Mouse (Mus musculus): ENCODE results near the gene Nck2. TPM values are rescaled to one million over a fixed set of nuclear protein-coding genes. Genes with fewer than 3 reads are reported as not detected.

Nck2 gene
- total and polyA plus RNA-seq, 3 experiments, result 11.7 to 15.3 (median 11.9) TPM

DNA sequence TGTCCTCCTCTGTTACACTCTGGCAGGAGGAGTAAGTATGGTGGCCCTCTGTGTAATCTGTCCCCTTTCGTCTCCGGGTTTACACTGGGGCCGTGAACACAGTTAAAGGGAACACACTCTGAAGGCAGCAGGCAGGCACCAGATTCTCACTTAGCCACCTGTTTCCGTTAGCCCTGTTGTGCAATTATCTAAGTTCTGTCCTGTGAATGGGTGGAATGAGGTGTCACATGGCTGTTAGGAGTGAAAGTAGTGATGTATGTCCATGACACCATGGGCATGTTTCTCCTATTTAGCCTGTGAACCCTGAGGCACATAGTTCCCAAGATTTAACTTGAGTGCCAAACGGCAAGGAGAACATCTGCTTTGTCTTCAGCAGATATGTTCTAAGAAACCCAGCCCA is 55.7 kb downstream of the Nck2 start:
- Histone ChIP-seq H3K4me1 (ENCODE audit: control insufficient read depth, insufficient read depth, low read length) (peaks cover 14% of the 10 kb centered on the region), H3K79me2 (replicated peaks; ENCODE audit: control insufficient read depth, insufficient read depth, low read length) (peaks cover 9% of the 10 kb centered on the region), H3K9ac (ENCODE audit: low read depth, low read length) (no peak overlapping the region), H3K4me3 (no peak overlapping the region), H3K27ac (no peak overlapping the region), H3K27me3 (ENCODE audit: control insufficient read depth, insufficient read depth, low read length) (no peaks in the 10 kb centered on the region), H3K36me3 (ENCODE audit: control insufficient read depth, insufficient read depth, low read length) (peaks cover 13% of the 10 kb centered on the region)
- intact Hi-C loops (cut with DNase I), result loop anchor here (5.0 kb wide), 1 partner anchor 53 kb away; no protein-coding TSS in a partner anchor
- no peak for DNase-seq
- TF ChIP-seq EP300 (IDR thresholded peaks at IDR 0.05; ENCODE audit: insufficient read depth, low read depth, low read length) (no peak), POLR2A (IDR thresholded peaks at IDR 0.05; ENCODE audit: insufficient read depth, low read depth, low read length) (no peak), CTCF (IDR thresholded peaks at IDR 0.05) (no peak)
- 74% methylated on average over 5 of the region's 5 CpGs for WGBS

DNA sequence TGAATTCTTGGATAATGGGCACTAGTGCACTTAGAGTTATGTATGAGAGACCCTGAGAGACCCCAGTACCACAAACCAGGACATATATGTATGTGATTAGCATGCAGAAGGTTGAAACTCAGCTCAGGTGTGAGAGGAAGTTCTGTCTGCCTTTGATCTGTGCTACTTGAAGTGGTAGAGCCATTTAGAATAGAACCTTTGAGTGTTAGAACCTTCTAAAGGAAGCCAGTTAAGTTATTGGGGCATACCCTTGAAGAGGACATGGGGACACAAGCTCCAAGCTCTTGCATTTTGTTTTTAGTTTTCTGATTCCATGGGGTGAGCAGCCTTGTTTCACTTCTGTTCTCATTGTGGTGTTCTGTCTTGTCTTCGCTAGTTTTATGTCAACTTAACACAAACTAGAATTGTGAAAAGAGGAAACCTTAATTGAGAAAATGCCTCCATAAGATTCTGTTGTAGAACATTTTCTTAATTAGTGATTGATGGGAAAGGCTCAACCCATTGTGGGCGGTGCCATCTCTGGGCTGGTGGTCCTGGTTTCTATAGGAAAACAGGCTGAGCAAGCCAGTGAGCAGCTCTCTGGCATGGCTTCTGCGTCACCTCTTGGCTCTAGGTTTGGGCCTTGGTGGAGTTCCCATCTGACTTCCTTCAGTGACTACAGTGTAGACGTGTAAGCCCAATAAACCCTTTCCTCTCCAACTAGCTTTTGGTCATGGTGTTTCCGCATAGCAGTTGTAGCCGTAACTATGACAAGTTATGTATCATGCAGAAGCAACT is 57.0 kb downstream of the Nck2 start:
- H3K27ac ChIP-seq, result no peak overlapping the region
- WGBS, result 69% methylated on average over 6 of the region's 6 CpGs
- DNase-seq, result no peak
- H3K4me3 ChIP-seq, result no peak overlapping the region
- no peak for TF ChIP-seq EP300 (IDR thresholded peaks at IDR 0.05; ENCODE audit: insufficient read depth, low read depth, low read length)
- TF ChIP-seq POLR2A (IDR thresholded peaks at IDR 0.05; ENCODE audit: insufficient read depth, low read depth, low read length), result no peak
- TF ChIP-seq CTCF (IDR thresholded peaks at IDR 0.05), result no peak
- H3K36me3 ChIP-seq (ENCODE audit: control insufficient read depth, insufficient read depth, low read length), result peaks cover 13% of the 10 kb centered on the region
- H3K79me2 ChIP-seq (replicated peaks; ENCODE audit: control insufficient read depth, insufficient read depth, low read length), result peaks cover 11% of the 10 kb centered on the region
- no peak overlapping the region for H3K9ac ChIP-seq (ENCODE audit: low read depth, low read length)
- intact Hi-C loops (cut with DNase I), result loop anchor here (5.0 kb wide), 1 partner anchor 54 kb away; no protein-coding TSS in a partner anchor
- H3K27me3 ChIP-seq (ENCODE audit: control insufficient read depth, insufficient read depth, low read length), result no peaks in the 10 kb centered on the region
- H3K4me1 ChIP-seq (ENCODE audit: control insufficient read depth, insufficient read depth, low read length), result peaks cover 14% of the 10 kb centered on the region

DNA sequence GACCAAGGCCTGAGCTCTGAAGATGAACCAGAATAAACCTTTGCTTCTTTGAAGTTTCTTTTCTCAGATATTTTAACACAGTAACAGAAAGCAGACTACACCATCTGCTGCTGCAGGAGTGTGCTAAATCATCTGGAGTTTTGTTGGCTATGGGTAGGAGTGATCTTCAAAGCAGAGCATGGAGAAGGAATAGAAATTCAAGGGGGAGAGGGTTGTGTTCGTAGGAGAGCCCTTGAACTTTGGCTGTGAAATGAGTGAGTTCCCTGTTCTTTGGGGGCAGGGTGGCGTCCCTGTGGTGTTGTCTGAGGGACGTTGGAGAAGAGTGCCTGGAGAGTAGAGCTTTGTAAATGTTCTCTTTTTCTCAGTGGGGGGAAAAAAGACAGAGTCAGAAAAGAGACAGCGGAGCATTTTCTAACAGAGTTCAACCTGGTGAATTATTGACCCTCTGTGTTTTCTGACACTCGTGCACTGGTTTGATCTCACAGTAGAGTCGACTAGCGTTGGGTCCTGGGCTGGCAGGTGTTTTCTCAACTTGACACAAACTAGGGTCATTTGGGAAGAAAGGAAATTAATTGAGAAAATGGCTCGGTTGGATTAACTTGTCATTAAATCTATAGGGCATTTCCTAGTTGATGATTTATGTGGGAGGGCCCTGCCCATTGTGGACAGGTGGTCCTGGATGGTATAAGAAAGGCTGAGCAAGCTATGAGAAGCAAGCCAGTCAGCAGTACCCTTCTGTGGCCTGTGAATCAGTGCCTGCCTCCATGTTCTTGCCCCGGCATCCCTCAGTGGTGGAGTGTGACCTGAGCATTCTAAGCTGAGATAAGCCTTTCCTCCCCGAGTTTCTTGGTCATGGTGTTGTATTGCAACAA is 57.8 kb downstream of the Nck2 start:
- Histone ChIP-seq H3K4me1 (ENCODE audit: control insufficient read depth, insufficient read depth, low read length) (peaks cover 12% of the 10 kb centered on the region), H3K36me3 (ENCODE audit: control insufficient read depth, insufficient read depth, low read length) (peaks cover 13% of the 10 kb centered on the region), H3K79me2 (replicated peaks; ENCODE audit: control insufficient read depth, insufficient read depth, low read length) (peaks cover 7% of the 10 kb centered on the region), H3K27ac (no peak overlapping the region), H3K27me3 (ENCODE audit: control insufficient read depth, insufficient read depth, low read length) (no peaks in the 10 kb centered on the region), H3K4me3 (no peak overlapping the region), H3K9ac (ENCODE audit: low read depth, low read length) (no peak overlapping the region)
- DNase-seq, result no peak
- 71% methylated on average over 10 of the region's 10 CpGs for WGBS
- no peak for TF ChIP-seq EP300 (IDR thresholded peaks at IDR 0.05; ENCODE audit: insufficient read depth, low read depth, low read length)
- TF ChIP-seq POLR2A (IDR thresholded peaks at IDR 0.05; ENCODE audit: insufficient read depth, low read depth, low read length), result no peak
- TF ChIP-seq CTCF (IDR thresholded peaks at IDR 0.05), result no peak
- intact Hi-C loops (cut with DNase I), result loop anchor here (5.0 kb wide), 1 partner anchor 55 kb away; no protein-coding TSS in a partner anchor

DNA sequence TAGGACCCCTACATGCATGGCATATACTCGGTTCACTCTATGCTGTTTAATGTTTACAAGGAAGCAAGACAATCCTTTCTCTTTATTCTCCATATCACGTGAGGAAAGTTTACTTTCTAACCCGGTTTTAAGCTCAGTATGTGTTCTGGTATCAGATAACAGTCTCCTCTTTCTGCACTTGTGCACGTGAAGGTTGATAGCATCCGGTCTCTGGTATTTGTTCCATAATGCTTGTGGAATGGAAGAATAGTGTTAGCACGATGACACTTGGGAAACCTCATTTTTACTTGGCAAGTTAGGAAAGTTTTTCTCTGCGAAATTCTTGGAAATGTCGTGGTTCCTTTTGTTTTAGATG is 58.4 kb downstream of the Nck2 start:
- peaks cover 12% of the 10 kb centered on the region for H3K4me1 ChIP-seq (ENCODE audit: control insufficient read depth, insufficient read depth, low read length)
- 40% methylated on average over 8 of the region's 8 CpGs for WGBS
- intact Hi-C loops (cut with DNase I), result loop anchor here (5.0 kb wide), 1 partner anchor 55 kb away; no protein-coding TSS in a partner anchor
- peaks cover 7% of the 10 kb centered on the region for H3K79me2 ChIP-seq (replicated peaks; ENCODE audit: control insufficient read depth, insufficient read depth, low read length)
- no peak overlapping the region for H3K9ac ChIP-seq (ENCODE audit: low read depth, low read length)
- H3K4me3 ChIP-seq, result no peak overlapping the region
- no peak for DNase-seq
- TF ChIP-seq EP300 (IDR thresholded peaks at IDR 0.05; ENCODE audit: insufficient read depth, low read depth, low read length), result no peak
- TF ChIP-seq POLR2A (IDR thresholded peaks at IDR 0.05; ENCODE audit: insufficient read depth, low read depth, low read length), result no peak
- no peak for TF ChIP-seq CTCF (IDR thresholded peaks at IDR 0.05)
- H3K36me3 ChIP-seq (ENCODE audit: control insufficient read depth, insufficient read depth, low read length), result peaks cover 13% of the 10 kb centered on the region
- no peaks in the 10 kb centered on the region for H3K27me3 ChIP-seq (ENCODE audit: control insufficient read depth, insufficient read depth, low read length)
- no peak overlapping the region for H3K27ac ChIP-seq

DNA sequence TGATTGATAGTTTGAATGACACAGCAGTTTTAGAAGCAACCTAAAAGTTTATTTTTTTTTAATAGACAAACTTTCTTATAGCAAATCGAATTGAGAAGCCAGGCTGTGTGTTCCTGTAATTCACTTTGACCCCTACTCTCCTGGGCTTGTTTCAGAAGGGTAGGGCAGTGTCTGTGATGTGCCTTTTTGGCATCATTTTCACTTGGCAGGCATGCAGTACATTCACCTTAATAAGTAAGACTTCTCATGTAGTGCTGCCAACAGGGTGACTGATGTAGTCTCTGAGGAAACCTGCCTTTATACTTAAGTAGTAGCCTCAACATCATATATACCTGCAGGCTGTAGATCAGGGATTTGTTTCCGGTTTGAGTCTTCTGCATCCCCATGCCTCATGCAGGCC is 58.9 kb downstream of the Nck2 start:
- Histone ChIP-seq H3K27ac (no peak overlapping the region), H3K4me3 (no peak overlapping the region), H3K36me3 (ENCODE audit: control insufficient read depth, insufficient read depth, low read length) (peaks cover 9% of the 10 kb centered on the region), H3K27me3 (ENCODE audit: control insufficient read depth, insufficient read depth, low read length) (no peaks in the 10 kb centered on the region), H3K4me1 (ENCODE audit: control insufficient read depth, insufficient read depth, low read length) (peaks cover 12% of the 10 kb centered on the region), H3K79me2 (replicated peaks; ENCODE audit: control insufficient read depth, insufficient read depth, low read length) (peaks cover 7% of the 10 kb centered on the region), H3K9ac (ENCODE audit: low read depth, low read length) (no peak overlapping the region)
- intact Hi-C loops (cut with DNase I), result loop anchor here (5.0 kb wide), 1 partner anchor 56 kb away; no protein-coding TSS in a partner anchor
- no peak for TF ChIP-seq EP300 (IDR thresholded peaks at IDR 0.05; ENCODE audit: insufficient read depth, low read depth, low read length)
- TF ChIP-seq CTCF (IDR thresholded peaks at IDR 0.05), result no peak
- no peak for TF ChIP-seq POLR2A (IDR thresholded peaks at IDR 0.05; ENCODE audit: insufficient read depth, low read depth, low read length)
- 47% methylated on average over 2 of the region's 2 CpGs for WGBS
- no peak for DNase-seq

All from heart, adult 2 months (tissue).